Mouse (Mus musculus) brain, embryonic 18.5 days (tissue): ENCODE measurements around the gene Gabrg3.

Experiments
- DNase-seq: peaks from one replicate; pipeline ENCODE4 v3.0.0-alpha.2; 2012; ENCODE audit warnings: low read depth, low spot score

Gabrg3 gene

DNA sequence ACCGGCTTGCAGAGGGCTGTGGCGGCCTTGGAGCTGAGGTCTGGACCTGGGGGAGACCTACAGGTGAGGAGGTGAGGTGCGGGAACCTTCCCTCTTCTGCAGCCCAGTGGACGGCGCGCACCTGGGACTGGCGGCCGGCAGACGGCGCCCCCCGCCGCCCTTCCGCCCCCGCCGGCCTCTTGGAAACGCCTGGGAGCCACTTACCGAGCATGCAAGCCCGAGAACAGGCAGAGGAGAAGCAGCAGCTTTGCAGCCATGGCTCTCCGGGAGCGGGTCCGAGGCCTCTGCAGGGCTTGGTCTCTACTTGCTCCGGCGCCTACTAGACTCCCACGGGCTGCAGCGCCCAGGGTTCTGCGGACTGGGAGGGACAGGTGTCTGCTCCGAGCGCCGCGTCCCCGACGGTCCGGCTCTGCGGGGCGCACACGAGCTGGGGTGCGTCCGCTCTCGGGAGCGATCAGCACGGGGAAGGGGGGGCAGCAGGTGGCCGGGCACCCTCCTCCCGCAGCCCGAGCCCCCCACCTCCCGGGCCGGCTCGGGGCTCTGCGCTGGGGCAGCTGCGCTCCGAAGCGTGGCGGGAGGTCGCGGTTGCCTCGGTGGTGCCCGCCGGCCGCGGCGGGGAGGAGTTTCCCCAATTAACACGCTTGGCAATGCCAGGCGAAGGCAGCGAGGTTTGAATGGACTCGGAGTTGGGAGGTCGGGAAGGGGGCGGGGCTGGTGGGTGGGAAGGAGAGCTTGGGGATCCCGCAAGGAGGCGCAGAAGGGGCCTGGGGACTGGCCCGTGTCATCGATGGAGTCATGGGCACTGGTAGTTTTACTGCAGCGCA lies at the start of gene Gabrg3:
TSS of gene Gabrg3 (minus strand) at position 672 of the 824 bp plus-strand sequence.
- DNase-seq: peak; percentile 47

DNA sequence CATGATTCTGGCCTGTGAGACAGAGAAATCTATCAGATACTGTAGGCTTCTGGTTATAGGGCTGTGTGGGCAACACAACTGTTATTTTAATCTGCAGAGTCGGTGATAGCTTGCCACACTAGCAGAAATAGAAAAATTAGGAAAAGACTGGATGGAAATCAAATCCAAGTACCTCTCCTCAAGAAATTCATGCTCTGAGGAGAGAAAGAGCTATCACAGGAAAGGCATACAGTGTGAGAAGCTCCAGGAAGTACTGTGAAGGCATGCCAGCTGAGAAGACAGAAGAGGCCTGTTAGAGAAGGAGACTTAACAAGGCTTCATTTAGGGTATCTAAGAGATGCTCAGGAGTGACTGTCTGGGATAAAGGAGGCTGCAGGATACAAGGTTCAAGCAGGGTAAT lies 35.7 kb upstream of the Gabrg3 start:
- no peak for DNase-seq

DNA sequence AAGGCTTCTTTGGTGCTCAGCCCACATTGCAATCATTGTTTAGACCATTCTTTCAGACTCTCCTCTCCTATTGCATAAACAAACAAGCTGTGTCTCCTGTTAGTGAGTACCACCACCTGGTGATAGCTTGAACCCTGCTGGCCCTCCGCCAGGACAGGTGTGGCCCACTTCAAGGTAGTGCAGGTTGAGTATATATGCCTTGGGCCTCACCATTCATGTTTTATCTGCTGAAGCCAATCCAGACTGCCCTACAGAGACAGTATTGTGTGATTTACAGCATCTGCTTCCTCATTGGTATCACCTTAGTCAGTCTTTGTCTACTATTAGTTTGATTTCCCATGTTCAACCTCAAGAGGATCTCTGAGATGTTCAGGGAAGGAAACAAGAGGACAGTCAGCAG lies 34.1 kb upstream of the Gabrg3 start:
- DNase-seq: no peak

DNA sequence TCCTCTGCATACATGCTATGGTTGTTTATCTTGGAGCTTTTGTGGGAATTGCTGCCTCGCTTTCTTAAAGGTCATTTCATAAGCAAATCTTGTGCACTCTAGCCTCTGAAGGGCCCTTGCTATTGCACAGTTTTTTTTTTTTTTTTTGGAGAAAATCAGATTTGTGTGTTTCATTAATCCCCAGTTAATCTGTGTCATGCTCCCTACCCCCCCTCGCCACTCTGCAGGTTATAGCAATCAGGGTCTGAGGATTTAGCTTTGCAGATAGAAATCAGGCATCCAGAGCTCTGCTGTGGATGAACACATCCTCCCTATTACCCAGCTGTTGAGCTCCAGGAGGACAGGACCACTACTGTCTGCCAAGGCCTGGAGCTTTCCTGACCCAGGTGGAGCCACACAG lies 32.4 kb upstream of the Gabrg3 start, which contains the start of gene Gabrb3:
TSS of gene Gabrb3 (plus strand) at position 301 of the 400 bp plus-strand sequence.
- DNase-seq: no peak

DNA sequence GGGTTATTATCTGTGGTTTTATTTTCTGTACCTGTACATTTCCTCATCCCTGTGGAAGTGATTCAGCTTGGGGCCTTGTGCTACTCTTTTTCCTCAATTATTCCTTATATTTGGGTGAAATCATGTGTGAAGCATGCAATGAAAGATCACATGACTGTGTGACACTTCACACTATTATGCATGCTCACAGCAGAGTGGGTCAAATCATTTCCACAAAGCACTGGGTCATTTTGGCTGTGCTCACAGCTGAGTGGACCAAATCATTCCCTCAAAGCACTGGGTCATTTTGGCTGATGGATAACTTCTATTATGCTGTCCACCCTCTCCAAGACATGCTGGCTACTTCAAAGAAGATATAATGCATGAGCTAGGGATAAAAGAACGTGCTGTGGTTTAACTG lies 25.9 kb upstream of the Gabrg3 start:
- no peak for DNase-seq

DNA sequence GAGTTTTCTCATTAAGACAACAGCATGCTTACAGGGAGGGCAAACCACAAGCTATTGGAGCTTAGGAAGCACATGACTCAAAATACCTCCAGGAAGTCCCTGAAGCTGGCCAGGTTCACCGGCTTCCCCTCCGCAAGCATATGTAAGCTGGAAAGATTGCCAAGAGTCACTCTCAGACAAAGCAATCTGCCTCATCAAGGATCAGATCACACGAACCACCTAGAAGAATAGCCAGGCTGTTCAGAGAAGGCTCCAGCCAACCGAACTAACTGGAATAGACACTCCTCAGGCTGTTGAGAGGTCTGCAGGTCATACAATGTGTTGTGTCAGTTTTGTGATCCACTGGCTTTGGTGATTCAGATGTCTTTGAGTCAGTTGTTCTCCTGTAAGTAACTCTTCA lies 24.2 kb upstream of the Gabrg3 start:
- no peak for DNase-seq

DNA sequence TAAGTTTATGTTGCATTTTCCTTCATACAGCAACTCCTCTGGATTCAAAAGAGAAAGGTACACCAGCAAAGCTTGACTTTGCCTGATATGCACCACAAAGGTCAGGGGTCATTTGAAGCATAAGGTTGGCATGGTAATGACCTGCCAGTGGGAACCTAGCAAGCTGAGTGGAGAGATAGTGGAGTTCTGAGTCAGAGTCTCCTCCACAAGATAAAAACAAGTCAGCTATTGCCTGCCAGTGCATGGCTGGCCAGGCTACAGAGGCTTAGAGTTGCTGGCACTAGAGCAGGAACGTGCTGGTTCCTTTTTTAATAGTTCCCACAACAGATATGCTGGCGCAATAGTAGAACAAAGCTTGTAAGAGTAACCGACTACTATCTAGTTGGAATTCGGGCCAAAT lies 6.6 kb upstream of the Gabrg3 start:
- no peak for DNase-seq

DNA sequence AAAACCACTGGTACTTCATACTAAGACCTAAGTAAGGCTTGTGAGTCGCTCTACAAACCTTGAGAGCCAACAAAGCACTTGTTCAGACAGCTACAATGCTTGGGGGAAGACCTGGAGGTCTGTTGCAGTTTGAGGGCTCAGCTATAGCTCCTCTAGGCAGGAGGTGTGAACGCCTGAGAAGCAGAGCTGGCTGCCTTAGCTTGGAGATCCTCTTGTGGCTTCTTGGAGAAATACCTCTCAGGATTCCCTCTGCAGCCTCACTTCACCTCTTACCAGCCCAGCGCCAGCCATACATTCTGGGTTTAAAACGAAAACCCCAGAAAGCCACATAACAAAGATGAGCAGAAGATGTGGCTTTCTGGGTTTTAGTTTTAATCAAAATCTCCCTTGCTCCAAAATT lies 3.1 kb upstream of the Gabrg3 start:
- DNase-seq: no peak

DNA sequence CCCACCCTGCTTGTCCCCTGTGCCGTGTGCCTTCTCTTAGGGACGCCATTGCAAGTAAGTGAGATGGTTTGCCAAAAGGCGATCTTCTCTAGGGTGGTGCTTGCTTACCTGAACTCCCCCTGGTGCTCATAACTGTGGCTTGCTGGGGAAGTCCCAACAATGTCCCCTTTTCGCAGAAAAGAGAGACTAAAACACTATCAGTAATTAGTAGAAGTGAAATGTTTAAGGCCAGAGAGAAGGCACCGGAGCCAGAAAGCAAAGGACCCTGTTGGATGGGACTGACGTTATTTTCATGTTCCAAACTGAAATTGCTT lies 310 bp upstream of the Gabrg3 start:
- no peak for DNase-seq

DNA sequence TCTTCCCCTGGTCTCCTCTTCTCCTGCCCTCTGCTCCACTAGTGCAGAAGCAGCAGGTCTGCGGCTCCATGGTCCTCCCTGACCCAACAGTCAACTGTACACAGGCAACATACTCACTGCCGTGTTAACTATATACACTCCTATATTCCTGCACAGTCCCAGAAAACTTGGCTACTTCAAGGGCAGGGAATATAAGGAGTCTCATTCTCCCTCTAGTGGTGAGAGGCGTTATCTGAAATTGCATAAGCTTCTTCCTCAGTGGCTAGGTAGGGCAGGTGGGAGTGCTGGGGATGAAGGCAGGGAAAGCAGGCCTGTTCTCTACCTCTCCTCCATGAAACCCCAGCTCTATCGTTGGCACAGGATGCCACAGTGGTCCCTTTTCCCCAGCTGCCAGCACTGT lies 2.9 kb downstream of the Gabrg3 start:
- peak; percentile 46 for DNase-seq

DNA sequence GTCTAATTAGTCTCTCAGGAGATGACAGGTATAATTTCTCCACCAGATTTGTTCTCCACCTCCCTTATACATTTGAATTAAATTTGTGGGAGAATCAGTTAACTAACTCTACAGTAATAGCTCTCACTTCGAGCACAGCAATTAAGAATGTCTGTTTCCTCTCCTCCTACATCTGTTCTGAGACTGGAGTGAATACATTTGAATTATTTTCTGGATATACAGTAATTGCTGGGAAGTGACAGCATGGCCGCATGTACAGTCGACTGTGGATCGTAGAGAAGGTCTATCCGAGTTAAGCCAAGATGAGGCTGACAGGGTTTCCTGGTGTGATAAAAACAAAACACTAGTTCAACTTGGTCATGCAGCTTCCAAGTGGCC lies 21.0 kb downstream of the Gabrg3 start:
- DNase-seq: peak; percentile 24

DNA sequence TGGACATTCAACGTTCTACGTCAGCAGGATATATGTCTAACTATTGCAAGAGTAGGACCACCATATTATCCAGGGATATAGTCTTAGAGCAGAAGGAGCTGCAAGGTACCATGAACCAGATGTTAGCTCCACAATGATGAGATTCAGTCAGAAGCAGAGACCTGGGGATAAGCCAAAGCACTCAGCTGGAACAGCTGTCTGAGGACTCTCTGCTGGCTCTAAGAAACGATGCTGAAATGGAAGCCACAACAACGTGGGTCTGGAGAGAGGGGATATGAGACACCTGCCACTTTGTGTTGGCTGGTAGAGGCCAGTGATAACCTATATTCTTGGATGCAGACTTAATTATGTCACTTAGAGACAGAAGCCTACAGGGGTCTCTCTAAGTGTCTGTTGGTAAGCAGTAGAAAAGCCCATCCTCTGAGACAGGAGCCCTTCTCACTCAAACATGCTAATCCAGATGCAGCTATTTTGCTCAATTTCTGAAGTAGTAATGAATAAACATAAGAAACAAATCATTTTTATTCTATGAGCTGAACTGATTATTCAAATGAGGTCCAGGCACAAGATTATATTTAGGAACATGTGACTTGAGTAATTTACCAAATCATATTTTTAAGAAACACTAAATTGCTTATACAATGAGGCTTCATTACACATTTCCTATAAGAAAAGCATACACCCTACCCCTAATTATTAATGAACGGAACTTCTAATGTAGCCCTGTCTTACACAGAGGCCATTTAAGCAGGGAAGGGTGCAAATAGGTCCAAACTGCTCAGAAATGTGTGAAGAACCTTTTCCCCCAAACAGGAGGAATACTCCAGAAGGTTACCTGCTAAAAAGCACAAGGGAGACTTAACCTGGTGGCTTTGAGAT lies 21.6 kb downstream of the Gabrg3 start:
- DNase-seq: no peak

DNA sequence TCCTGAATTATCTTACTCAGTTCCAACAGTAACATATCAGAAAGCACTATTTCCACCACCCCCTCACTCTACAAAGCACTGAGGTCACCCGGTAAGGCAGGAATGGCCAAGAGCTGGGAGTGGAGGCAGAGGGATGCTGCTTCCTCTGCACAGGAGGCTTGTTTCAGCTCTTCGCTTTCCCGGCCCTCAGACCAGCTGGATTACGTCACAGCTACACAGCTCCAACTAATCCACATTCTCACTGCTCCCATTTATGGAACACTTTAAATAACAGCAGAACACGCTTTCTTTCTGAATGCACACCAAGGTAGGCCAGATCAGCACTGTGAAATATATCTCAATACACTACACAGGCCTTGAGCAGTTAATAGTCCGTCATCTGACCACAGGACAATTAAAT lies 23.2 kb downstream of the Gabrg3 start:
- no peak for DNase-seq

DNA sequence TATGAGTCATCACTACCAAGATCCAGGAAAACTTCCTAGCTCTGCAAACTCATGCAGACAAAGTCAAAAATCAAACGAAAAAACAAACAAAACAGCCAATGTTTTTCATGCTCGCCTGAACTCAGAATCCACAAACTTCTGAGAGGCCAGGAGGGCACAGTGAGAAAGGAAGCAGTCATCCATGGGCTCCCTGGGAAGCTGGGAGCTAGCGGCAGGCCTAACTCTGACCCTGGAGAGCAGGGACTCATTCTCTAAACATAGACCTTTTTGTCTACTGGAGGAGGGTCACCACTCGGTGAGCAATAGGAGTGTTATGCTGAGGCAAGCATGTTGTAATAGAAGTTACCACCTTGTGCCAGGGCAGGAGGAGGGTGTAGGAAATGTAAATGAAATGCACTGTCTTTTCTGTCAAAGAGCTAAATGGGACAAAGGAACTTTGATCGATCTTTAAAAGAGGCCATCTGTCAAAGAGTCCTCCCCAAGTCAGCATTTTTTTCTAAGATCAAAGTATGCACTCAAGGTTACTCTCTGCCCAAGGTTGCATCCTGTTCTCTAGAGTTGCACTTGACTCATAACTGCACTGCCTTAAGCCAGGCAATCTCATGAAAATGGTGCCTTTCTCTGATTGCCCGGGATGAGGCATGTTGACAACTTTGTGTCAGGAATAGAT lies 29.0 kb downstream of the Gabrg3 start:
- DNase-seq: no peak

DNA sequence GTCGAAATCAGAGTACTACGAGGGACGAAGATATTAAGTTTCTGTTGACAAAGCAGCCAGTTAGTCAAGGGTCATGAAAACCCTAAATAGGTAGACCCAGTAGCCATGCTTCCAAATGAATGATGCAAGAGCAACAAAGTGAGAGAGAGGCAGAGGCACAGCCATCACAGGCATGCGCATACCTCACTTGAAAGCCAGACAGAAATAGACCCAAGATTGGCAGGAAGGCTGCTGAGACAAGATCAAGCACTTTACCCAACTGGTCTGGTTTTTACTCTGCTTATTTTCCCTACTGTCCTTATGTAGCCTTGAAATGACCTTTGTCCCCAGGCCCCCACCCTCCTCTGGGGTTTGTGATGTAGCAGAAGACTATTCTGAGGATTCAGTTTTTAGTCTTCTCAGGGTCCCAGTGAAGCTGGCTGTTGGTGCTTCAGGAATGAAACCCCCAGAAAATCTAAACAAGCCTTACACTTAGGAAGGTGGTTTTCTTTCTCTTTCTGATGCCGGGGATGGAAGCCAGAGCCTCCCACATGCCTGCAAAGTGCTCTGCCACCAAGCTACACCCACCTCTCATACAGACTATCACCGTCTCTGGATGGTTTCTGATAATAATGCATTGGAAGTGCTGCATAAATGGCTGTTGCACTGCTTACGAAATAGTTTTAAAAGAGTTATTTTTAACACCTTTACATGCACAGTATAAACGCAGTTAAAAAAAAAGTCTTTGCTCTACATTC lies 30.3 kb downstream of the Gabrg3 start:
- DNase-seq: no peak

DNA sequence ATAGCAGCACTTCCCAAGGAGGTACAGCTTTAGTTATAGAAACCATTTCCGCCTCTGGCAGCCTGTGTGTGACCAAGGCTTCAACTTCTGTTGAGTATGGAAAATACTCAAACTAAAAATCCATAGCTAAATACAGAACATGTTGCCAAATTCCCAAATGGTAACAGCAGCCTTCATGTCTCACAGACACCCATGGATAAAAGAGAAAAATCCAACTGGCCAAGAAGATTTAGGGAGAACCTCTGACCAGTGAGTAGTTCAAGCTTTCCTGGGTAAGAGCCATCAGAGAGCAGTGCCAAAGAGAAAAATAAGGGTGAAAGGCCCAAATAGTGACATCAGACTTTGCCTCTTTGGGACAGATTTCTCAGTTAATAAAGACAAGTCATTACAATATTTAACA lies 38.2 kb downstream of the Gabrg3 start:
- no peak for DNase-seq

DNA sequence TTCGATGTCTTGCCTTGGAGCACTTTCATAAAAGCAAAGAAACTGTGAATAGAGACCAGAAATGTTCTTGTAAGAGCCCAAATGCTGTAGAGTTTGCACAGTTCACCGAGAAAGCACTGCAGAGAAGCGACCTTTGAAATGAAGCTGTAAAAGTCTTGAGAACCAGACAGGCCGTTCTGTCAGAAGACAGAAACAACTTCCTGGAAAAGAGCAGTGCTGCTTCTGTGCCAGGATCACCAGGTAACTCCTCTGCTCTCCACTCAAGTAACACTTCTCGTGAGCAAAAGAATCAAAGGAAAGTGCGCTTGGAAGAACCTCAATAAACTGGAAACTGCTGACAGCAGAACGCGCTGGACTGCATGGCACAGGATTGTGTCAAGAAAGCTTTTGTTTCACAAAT lies 45.1 kb downstream of the Gabrg3 start:
- DNase-seq: no peak

DNA sequence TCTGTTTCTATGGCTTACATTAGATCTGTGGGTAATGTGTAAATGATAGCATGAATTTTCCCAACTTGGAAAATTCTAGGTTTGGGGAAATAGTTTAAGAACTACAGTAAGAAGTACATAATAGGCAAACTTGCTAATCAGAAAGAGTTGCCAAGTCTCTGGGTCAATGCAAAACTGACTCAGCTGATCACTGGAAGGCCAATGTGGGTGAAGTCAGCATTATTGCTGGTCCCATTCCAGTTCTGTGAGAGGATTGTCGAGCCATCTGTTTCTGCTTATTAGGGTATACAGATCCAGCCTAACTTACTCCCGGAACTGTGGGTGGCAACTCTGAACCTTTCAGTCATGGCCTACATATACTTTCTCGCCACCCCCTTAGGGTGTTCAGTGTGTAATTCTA lies 55.8 kb downstream of the Gabrg3 start:
- no peak for DNase-seq

DNA sequence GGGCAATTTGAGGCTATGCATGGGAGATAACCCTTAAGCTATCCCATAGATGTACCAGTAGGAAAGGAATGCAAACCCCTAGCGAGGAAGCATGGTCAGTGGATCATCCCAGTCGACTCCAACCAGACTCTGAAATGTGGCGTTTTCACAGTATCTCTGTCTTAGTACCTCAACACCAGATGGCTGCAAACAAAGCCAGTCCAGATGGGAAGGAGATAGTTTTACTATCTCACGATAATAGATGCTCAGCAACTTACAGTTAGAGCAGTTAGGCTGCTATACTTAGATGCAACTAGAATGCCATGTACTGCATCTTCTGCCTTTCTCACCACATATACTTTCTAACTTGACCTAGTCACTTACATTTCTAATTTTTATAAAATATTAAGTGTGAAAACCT lies 56.7 kb downstream of the Gabrg3 start:
- DNase-seq: no peak

DNA sequence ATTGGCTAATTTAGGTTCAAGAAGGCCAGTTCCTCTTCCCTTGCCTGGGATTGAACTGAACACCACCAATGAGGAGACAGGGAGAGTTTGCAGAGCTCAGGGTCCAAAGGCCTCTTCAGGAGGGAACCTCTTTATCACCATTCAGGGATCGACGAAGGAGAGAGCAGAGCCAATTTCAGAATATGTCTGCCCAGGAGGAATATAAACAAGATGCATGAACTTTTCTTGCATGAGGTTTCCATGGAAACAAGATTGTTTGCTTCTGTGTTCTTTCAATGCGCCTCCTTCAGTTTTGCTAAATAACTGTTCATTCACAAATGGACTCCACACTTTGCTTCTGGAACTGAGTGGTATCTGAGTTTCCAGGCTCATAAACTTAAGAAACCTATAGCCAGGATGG lies 62.5 kb downstream of the Gabrg3 start:
- peak; percentile 14 for DNase-seq

DNA sequence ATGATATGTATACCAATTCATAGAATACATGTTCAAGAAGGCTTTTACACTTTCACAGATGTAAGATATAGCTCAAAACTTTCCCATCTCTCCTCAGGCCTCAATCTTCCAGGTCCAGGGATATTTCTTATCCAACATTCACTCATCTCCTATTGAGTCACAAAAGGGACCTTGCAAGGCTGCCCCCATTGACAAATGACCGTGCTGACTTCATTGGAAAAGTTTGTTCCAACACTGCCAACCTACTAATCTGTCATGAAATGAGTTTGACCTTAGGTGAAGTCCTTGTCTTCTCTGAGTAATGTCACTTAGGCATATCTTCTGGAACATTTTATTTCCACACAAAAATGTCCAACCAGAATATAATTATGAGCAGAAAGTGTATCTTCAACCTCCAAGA lies 64.9 kb downstream of the Gabrg3 start:
- no peak for DNase-seq

DNA sequence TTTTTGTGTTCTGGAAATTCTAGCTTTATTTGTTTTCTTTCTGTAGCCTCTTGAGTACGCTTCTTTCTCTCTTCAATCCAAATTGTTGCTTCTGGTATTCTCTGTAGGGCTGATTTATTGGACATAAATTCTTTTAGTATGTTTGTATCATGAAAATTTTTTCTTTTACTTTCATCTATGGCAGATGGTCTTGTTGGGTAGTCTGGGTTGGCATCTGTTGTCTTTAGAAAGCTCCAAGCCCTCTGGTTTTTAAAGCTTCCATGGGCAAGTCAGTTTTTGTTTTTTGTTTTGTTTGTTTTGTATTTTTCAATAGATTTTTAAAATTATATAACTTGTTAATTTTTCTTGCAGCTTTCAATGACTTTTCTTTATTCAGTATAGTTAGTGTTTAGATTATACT lies 72.0 kb downstream of the Gabrg3 start:
- no peak for DNase-seq
